Mouse (Mus musculus) forebrain, embryonic 15.5 days (tissue): ENCODE results near the gene Nfx1. TPM values are rescaled to one million over a fixed set of nuclear protein-coding genes. Genes with fewer than 3 reads are reported as not detected.

Source experiments
- ATAC-seq: fragments of 200-750 bp; cut with Nextera tagmentation; replicated peaks from 2 replicates; pipeline ENCODE4 v1.8.0; 2017; ENCODE audit warnings: mild to moderate bottlenecking, moderate TSS enrichment, moderate library complexity
- H3K27ac ChIP-seq: fragments of 300-500 bp; sonication (generic); replicated peaks from 2 replicates; pipeline ENCODE4 v1.5.1; 2015; ENCODE audit warnings: mild to moderate bottlenecking, inconsistent platforms
- H3K27me3 ChIP-seq: fragments of 300-500 bp; sonication (generic); 2 replicates; pipeline ENCODE4 v1.6.1; 2015; ENCODE audit warnings: inconsistent platforms
- H3K36me3 ChIP-seq: fragments of 300-500 bp; sonication (generic); 2 replicates; pipeline ENCODE4 v1.6.1; 2015; ENCODE audit warnings: mild to moderate bottlenecking, inconsistent platforms
- H3K4me1 ChIP-seq: fragments of 300-500 bp; sonication (generic); 2 replicates; pipeline ENCODE4 v1.6.1; 2015; ENCODE audit warnings: inconsistent platforms
- H3K4me2 ChIP-seq: fragments of 300-500 bp; sonication (generic); replicated peaks from 2 replicates; pipeline ENCODE4 v1.6.1; 2015; ENCODE audit warnings: mild to moderate bottlenecking, inconsistent platforms
- H3K4me3 ChIP-seq: fragments of 300-500 bp; sonication (generic); 2 replicates; pipeline ENCODE4 v1.5.1; 2015; ENCODE audit warnings: mild to moderate bottlenecking, inconsistent platforms
- H3K9ac ChIP-seq: fragments of 300-500 bp; sonication (generic); replicated peaks from 2 replicates; pipeline ENCODE4 v1.6.1; 2015; ENCODE audit warnings: mild to moderate bottlenecking, inconsistent platforms
- H3K9me3 ChIP-seq: fragments of 300-500 bp; sonication (generic); 2 replicates; pipeline ENCODE4 v1.6.1; 2016; ENCODE audit warnings: inconsistent platforms
- WGBS: fragments of 180-500 bp; shearing (Covaris S2); methylation state at CpG from one replicate; pipeline ENCODE4 v1.1.7; 2015; ENCODE audit warnings: mixed read lengths; 5-methylcytosine and 5-hydroxymethylcytosine counted together
- polyA plus RNA-seq: library from polyadenylated mRNA; unstranded; fragments of >200 nt; fragmentation: Nextera tagmentation; extraction: Ambion mirVana; gene quantifications from 2 replicates; pipeline ENCODE4 v1.2.1, GENCODE M21; 2015

The Nfx1 gene
- polyA plus RNA-seq, 1 experiment from 2014 or later = 119 TPM

DNA sequence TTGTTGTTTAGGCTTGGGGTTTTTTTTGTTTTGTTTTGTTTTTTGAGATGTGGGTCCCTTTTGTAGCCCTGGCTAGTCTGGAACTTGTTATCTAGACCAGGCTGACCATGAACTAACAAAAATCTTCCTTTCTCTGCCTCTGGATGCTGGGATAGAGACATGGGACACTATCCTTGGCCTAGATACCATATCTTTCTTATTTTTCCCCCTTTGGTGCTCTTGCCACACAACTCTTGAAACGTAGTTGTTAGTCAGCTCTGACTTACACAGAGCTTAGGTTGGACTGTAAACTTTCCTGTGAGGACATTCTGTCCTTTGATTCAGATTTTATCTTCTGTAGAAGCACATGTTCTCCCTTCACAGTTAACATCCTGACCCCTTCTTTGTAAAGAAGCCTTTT, 8.7 kb downstream of the Nfx1 start:
- ATAC-seq = no peak
- Histone ChIP-seq H3K9me3 (no peaks in the 10 kb centered on the region), H3K4me1 (no peaks in the 10 kb centered on the region), H3K4me2 (no peak overlapping the region), H3K27ac (no peak overlapping the region), H3K27me3 (no peaks in the 10 kb centered on the region), H3K4me3 (no peak overlapping the region), H3K36me3 (peaks cover 54% of the 10 kb centered on the region), H3K9ac (no peak overlapping the region)
- 90% methylated on average over 1 of the region's 1 CpGs for WGBS

DNA sequence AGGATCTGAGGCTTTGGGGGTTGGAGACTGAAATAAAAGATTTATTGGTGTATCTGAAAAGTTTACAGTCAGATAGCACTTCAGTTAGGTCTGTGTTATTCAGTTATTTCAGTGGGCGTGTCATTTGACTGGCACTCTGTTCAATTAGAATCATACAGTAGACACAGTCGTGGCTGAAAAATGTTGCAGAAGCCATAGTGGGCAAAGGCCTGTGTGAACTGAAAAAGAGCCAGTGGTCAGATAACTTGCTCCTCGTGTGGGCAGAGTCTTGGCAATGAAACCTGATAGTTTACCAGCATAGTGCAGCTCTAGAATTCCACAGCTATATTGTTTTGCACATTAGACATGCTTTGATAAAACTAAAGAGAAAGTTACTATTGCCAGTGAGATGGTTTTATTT, 11.8 kb downstream of the Nfx1 start:
- no peak overlapping the region for H3K9ac ChIP-seq
- WGBS = 87% methylated on average over 3 of the region's 3 CpGs
- H3K27me3 ChIP-seq = no peaks in the 10 kb centered on the region
- H3K4me2 ChIP-seq = no peak overlapping the region
- H3K4me3 ChIP-seq = no peak overlapping the region
- ATAC-seq = no peak
- no peak overlapping the region for H3K27ac ChIP-seq
- H3K9me3 ChIP-seq = no peaks in the 10 kb centered on the region
- peaks cover 68% of the 10 kb centered on the region for H3K36me3 ChIP-seq
- H3K4me1 ChIP-seq = no peaks in the 10 kb centered on the region

DNA sequence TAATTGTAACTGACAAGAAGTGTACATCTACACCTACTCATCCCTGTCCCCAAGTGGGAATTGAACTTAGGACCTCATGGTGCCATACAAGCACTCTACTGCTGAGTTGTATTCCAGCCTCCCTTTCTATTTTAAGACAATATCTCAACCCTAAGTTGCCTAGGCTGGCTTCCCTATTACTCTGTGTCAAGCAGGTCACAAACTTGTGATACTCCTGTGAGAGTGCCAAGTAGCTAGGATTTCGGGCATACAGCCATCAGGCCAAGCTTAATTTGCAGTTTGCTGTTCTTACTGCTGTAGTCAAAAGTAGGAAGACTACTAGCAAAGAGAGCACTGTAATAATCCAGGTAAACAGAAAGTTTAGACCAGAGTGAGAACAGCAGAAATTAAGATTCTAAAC, 13.0 kb downstream of the Nfx1 start:
- no peak overlapping the region for H3K4me2 ChIP-seq
- no peak overlapping the region for H3K9ac ChIP-seq
- H3K36me3 ChIP-seq = peaks cover 68% of the 10 kb centered on the region
- H3K27ac ChIP-seq = no peak overlapping the region
- ATAC-seq = no peak
- H3K4me1 ChIP-seq = no peaks in the 10 kb centered on the region
- 92% methylated on average over 1 of the region's 1 CpGs for WGBS
- no peaks in the 10 kb centered on the region for H3K9me3 ChIP-seq
- H3K27me3 ChIP-seq = no peaks in the 10 kb centered on the region
- H3K4me3 ChIP-seq = no peak overlapping the region

DNA sequence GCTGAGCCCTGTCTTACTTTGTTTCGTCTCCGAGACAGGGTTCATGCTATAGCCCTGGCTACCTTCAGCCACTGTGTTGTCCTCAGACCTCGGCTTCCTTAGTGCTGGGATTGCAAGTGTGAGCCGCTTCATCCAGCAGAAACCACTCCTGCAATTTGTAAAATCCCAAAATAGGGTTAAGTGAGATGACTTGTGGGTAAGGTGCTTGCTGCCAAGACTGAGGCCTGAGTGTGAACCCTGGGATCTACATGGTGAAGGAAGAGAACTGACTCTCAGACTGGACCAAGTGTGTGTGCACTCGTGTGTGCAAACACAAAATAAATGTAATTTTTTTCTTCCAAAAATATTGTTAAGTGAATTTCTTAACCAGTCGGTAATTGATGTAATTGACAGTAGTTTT, 18.9 kb downstream of the Nfx1 start:
- Histone ChIP-seq H3K4me2 (no peak overlapping the region), H3K4me1 (no peaks in the 10 kb centered on the region), H3K36me3 (peaks cover 90% of the 10 kb centered on the region), H3K4me3 (no peak overlapping the region), H3K27ac (no peak overlapping the region), H3K9ac (no peak overlapping the region), H3K9me3 (no peaks in the 10 kb centered on the region), H3K27me3 (no peaks in the 10 kb centered on the region)
- 89% methylated on average over 6 of the region's 6 CpGs for WGBS
- ATAC-seq = no peak

DNA sequence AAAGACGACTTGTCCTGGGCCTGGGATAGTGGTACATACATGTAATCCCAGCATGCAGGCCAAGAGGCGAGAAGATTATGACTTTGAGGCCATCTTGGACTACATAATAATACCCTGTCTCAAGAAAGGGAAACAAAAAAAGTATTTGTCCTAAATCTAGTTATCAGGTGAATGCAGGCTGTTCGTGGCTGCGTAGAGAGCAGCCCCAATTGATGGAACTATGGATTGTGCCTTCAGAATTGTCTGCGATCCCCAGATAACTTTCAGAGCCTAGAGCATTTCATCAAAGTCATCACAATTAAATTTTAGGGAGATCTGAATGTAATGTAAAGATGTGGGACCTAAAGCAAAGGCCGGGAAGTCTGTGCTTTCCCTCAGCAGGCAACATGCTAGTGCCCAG, 25.6 kb downstream of the Nfx1 start:
- Histone ChIP-seq H3K27ac (no peak overlapping the region), H3K4me3 (no peak overlapping the region), H3K9ac (no peak overlapping the region), H3K4me1 (no peaks in the 10 kb centered on the region), H3K27me3 (no peaks in the 10 kb centered on the region), H3K36me3 (peaks cover 95% of the 10 kb centered on the region), H3K4me2 (no peak overlapping the region), H3K9me3 (no peaks in the 10 kb centered on the region)
- ATAC-seq = no peak
- WGBS = 94% methylated on average over 6 of the region's 6 CpGs

DNA sequence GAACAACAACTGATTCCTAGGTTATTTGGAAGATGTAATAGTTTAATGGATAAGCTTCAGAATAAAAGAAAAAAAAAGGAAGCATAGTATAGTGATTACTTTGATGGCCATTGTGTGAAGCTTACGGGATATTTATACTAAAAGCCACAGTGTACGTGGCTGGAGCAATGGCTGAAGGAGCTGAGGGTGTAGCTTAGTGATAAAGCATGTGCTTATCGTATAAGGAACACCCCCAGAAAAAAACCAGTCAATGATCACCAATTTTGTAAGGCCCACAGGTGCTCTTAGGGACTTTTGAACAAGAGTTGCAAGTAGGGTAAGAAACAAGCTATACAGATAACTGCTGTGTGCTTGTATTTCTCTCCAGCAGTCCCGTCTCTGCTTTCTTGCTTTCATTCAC, 27.2 kb downstream of the Nfx1 start:
- Histone ChIP-seq H3K4me3 (no peak overlapping the region), H3K9ac (no peak overlapping the region), H3K4me1 (no peaks in the 10 kb centered on the region), H3K27ac (no peak overlapping the region), H3K27me3 (no peaks in the 10 kb centered on the region), H3K36me3 (peaks cover 95% of the 10 kb centered on the region), H3K9me3 (no peaks in the 10 kb centered on the region), H3K4me2 (no peak overlapping the region)
- 93% methylated on average over 4 of the region's 4 CpGs for WGBS
- ATAC-seq = no peak

DNA sequence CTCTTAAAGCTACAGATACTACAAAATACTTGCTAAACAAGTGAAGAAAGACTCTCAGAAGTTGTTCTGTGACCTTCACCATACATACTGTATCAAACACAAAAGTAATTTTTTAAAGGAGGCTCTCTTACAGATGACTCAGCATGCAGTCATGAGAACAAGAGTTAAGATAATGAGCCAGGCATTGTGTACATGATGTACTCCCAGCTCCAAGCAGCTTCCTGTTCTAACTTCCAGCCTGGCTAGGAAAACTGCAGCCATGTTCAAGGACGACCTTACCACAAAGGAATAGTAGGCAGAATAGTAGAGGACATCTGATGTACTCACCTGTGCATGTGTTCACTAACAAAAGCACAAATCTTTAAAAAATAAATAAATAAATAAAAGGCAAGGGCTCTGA, 29.6 kb downstream of the Nfx1 start:
- Histone ChIP-seq H3K4me3 (no peak overlapping the region), H3K9ac (no peak overlapping the region), H3K27me3 (no peaks in the 10 kb centered on the region), H3K27ac (no peak overlapping the region), H3K9me3 (no peaks in the 10 kb centered on the region), H3K4me2 (no peak overlapping the region), H3K4me1 (no peaks in the 10 kb centered on the region), H3K36me3 (peaks cover 96% of the 10 kb centered on the region)
- 83% methylated on average over 1 of the region's 1 CpGs for WGBS
- no peak for ATAC-seq

DNA sequence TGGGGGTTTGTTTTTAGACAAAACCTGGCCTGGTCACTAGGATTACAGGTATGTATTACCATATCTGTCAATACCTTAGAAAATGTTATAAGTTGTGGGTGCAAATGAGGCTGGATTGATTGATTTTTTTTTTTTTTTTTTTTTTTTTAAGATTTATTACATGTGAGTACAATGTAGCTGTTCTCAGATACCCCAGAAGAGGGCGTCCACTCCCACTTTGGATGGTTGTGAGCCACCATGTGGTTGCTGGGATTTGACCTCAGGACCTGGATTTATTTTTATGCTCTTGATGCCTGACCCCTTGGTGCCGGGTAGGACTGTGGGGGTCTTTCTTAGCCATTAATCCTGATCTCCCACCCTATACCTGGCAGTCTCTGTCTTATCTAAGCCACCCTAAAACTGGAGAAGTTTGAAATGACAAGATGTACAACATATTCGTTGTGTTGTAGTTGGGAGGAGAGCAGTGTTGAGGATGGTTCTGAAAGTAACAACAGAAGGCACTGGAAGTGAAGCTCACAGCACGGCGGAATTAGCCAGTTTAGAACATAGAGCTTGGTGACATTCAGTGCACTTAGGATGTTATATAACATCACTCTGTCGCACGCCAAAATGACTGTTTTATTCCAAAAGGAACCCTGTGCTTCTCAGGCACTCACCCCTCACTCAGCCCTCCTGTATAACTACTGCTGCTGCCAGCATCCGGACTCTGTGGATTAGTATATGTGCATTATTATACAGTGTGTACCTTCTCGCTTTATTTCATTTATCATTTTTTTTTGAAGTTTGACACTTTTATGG, 30.3 kb downstream of the Nfx1 start:
- H3K27me3 ChIP-seq = no peaks in the 10 kb centered on the region
- peaks cover 91% of the 10 kb centered on the region for H3K36me3 ChIP-seq
- no peak overlapping the region for H3K27ac ChIP-seq
- H3K9me3 ChIP-seq = no peaks in the 10 kb centered on the region
- WGBS = 90% methylated on average over 9 of the region's 9 CpGs
- H3K4me3 ChIP-seq = no peak overlapping the region
- no peak overlapping the region for H3K9ac ChIP-seq
- H3K4me2 ChIP-seq = no peak overlapping the region
- no peak for ATAC-seq
- H3K4me1 ChIP-seq = no peaks in the 10 kb centered on the region

DNA sequence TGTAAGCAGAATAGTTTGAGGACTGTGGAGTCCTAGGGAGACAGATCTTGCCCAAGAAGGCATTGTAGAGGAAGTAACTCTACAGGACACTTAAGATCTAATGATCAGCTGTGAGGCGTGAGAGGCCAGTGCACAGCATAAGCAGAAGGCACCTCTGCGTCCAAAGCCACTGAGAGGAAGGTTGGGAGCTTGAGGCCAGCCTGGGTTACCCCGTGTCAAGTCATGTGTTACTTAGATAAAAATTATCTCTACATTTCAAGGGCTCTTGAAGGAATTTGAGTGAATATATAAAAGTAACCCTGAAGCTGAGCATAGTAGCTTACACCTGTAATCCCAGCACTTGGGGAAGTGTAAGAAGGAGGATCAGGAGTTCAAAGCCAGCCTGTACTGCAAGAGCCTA, 42.6 kb downstream of the Nfx1 start:
- Histone ChIP-seq H3K4me1 (no peaks in the 10 kb centered on the region), H3K9me3 (no peaks in the 10 kb centered on the region), H3K27me3 (no peaks in the 10 kb centered on the region), H3K27ac (no peak overlapping the region), H3K36me3 (peaks cover 69% of the 10 kb centered on the region), H3K9ac (no peak overlapping the region), H3K4me3 (no peak overlapping the region), H3K4me2 (no peak overlapping the region)
- no peak for ATAC-seq
- WGBS = 97% methylated on average over 3 of the region's 3 CpGs

DNA sequence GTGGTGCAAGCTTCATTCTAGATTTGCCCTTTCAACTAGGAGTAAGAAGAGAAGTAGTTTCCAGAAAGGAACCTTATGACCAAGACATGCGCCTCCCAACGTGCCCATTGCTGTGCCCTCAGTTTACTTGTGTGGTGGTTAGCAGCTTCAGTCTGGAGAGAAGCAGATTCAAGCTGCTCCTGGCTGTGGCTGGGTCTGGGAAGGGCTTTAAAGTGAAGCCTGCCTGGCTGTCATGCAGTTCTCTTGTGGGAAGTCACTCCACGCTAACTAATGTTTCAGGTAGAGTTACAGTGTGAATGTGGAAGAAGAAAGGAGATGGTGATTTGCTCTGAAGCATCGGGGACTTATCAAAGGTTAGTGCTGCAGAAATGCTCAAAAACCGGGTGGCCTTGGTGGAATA, 45.1 kb downstream of the Nfx1 start:
- 95% methylated on average over 5 of the region's 5 CpGs for WGBS
- no peak for ATAC-seq
- Histone ChIP-seq H3K4me2 (no peak overlapping the region), H3K27ac (no peak overlapping the region), H3K27me3 (no peaks in the 10 kb centered on the region), H3K4me3 (no peak overlapping the region), H3K9ac (no peak overlapping the region), H3K36me3 (peaks cover 58% of the 10 kb centered on the region), H3K4me1 (no peaks in the 10 kb centered on the region), H3K9me3 (no peaks in the 10 kb centered on the region)

DNA sequence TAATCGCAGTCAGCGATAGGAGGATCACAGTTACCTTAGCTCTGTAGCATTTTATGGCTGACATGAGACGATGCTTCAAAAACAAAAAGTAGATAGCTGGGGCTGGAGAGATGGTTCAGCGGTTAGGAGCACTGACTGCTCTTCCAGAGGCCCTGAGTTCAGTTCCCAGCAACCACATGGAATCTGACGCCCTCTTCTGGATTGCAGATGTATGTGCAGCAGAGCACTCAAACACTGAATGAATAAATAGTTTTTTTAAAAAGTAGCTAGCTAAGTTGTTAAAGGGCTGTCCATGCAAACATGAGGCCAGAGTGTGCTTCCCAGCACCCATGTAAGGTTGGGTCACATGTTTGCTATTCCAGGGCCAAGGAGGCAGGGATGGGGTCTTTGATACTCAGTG, 50.4 kb downstream of the Nfx1 start:
- H3K27ac ChIP-seq = no peak overlapping the region
- 91% methylated on average over 5 of the region's 5 CpGs for WGBS
- H3K36me3 ChIP-seq = peaks cover 42% of the 10 kb centered on the region
- no peaks in the 10 kb centered on the region for H3K9me3 ChIP-seq
- no peak overlapping the region for H3K4me2 ChIP-seq
- no peak overlapping the region for H3K4me3 ChIP-seq
- ATAC-seq = no peak
- no peaks in the 10 kb centered on the region for H3K27me3 ChIP-seq
- no peak overlapping the region for H3K9ac ChIP-seq
- no peaks in the 10 kb centered on the region for H3K4me1 ChIP-seq

DNA sequence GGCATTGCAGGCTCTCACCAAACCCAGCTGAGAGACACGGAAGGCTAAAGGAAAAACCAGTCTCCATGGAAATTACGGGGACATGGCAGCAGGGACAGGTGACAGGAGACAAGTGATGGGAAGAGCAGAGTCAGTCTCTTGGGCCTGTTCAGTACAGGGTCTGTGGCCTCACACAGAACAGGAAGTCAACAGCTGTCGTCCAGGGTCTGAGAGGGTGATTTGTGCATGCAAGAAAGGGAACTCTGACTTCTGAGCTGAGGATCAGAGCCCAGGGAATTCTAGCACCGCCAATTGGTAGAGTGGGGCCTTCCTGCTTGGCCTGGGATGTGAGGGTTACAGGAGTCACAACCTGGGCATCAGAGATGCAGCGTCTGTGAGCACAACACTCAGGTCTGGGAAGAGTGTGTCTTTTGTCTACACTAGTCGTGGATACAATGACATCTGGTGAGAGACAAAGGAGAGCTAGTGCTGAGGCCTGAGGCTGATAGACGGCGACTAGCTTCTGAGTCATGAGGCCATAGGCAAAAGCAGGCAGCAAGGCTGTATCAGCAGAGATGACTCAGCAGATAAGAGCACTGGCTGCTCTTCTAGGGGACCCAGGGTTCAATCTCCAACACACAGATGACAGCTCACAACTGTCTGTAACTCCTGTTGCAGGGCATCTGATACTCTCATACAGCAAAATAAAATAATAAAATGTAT, 55.5 kb downstream of the Nfx1 start:
- Histone ChIP-seq H3K4me1 (no peaks in the 10 kb centered on the region), H3K27ac (no peak overlapping the region), H3K27me3 (no peaks in the 10 kb centered on the region), H3K36me3 (peaks cover 24% of the 10 kb centered on the region), H3K4me2 (no peak overlapping the region), H3K9me3 (no peaks in the 10 kb centered on the region), H3K4me3 (no peak overlapping the region), H3K9ac (no peak overlapping the region)
- no peak for ATAC-seq
- WGBS = 70% methylated on average over 8 of the region's 8 CpGs

DNA sequence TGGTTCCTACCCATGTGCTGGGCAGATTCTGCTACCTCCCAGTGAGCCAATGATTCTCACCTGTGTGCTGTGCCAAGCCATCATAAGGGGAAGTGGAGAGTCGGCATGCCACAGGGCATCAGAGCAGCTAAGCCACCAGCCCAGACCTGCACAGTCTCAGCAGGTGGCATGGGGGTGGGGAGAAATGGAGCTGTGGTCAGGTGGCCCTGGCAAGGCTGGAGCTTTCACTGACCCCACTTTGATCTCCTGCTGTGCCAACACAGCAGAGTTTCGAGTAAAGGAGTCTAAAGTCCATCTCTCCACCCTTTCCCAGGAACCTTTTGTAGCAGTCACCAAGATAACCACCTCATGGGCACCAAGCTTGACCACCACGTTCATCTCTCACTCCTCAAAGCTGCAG, 57.2 kb downstream of the Nfx1 start:
- Histone ChIP-seq H3K4me2 (no peak overlapping the region), H3K9ac (no peak overlapping the region), H3K4me1 (no peaks in the 10 kb centered on the region), H3K27me3 (no peaks in the 10 kb centered on the region), H3K27ac (no peak overlapping the region), H3K4me3 (no peak overlapping the region), H3K36me3 (peaks cover 17% of the 10 kb centered on the region; the same call in 1 of the 2 replicates), H3K9me3 (no peaks in the 10 kb centered on the region)
- no peak for ATAC-seq
- WGBS = 94% methylated on average over 3 of the region's 3 CpGs
